Mouse (Mus musculus): Measurements from ENCODE around the gene Extl1.
A peak's percentile ranks its signal among the peaks of the same experiment; 100 is the strongest.

The Extl1 gene

DNA sequence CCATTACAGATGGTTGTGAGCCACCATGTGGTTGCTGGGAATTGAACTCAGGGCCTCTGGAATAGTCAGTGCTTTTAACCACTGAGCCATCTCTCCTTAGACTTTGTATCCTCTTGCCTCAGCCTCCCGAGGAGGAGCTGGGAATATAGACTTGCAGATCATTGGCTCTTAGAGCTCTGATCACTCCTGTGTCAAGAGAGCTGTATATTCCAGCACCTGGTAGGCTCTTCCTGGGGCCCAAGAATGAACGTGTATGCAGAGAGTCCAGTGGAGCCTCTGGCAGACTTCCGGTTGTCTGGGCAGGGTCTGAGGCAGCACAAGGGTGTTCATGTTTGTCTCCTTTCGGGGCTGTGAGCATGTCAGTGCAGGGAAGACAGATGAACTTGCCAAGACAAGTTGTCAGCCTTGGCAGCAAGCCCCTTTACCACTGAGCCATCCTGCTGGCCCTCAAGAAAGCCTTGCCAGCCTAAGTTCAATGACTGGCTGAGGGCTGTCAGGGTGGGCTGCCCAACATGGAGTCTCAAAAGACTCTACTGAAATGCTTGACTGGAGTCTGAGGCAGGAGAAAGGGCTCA is 69.5 kb downstream of the Extl1 start:
- peak overlapping the region; percentile 46; the same call in 1 of the 2 replicates for H3K4me3 ChIP-seq (replicated peaks; ENCODE audit: low read length)
- no peaks in the 10 kb centered on the region for H3K9me3 ChIP-seq (ENCODE audit: low read length)
- H3K27me3 ChIP-seq (ENCODE audit: insufficient read depth, low read length): no peaks in the 10 kb centered on the region
- H3K36me3 ChIP-seq (ENCODE audit: insufficient read depth, low read length): no peaks in the 10 kb centered on the region
- peaks cover 69% of the 10 kb centered on the region for H3K4me1 ChIP-seq (replicated peaks; ENCODE audit: low read depth, low read length)
- TF ChIP-seq CTCF (conservative IDR thresholded peaks at IDR 0.05; ENCODE audit: low read length) (no peak), NANOG (IDR thresholded peaks at IDR 0.05; ENCODE audit: borderline replicate concordance, low read length) (no peak), POU5F1 (IDR thresholded peaks at IDR 0.05; ENCODE audit: borderline replicate concordance, low read length) (no peak)

GRCm38 (mm10) chr4:134312901-134313300 is 70.7 kb downstream of the Extl1 start:
- H3K4me1 ChIP-seq (replicated peaks; ENCODE audit: low read depth, low read length): peaks cover 65% of the 10 kb centered on the region
- no peaks in the 10 kb centered on the region for H3K9me3 ChIP-seq (ENCODE audit: low read length)
- H3K36me3 ChIP-seq (ENCODE audit: insufficient read depth, low read length): no peaks in the 10 kb centered on the region
- no peaks in the 10 kb centered on the region for H3K27me3 ChIP-seq (ENCODE audit: insufficient read depth, low read length)
- no peak overlapping the region for H3K4me3 ChIP-seq (replicated peaks; ENCODE audit: low read length)
- TF ChIP-seq POU5F1 (IDR thresholded peaks at IDR 0.05; ENCODE audit: borderline replicate concordance, low read length): no peak
- no peak for TF ChIP-seq NANOG (IDR thresholded peaks at IDR 0.05; ENCODE audit: borderline replicate concordance, low read length)
- TF ChIP-seq CTCF (conservative IDR thresholded peaks at IDR 0.05; ENCODE audit: low read length): peak; percentile 85

GRCm38 (mm10) chr4:134312341-134312740 is 71.3 kb downstream of the Extl1 start:
- no peaks in the 10 kb centered on the region for H3K27me3 ChIP-seq (ENCODE audit: insufficient read depth, low read length)
- TF ChIP-seq CTCF (conservative IDR thresholded peaks at IDR 0.05; ENCODE audit: low read length): no peak
- no peak for TF ChIP-seq NANOG (IDR thresholded peaks at IDR 0.05; ENCODE audit: borderline replicate concordance, low read length)
- peaks cover 71% of the 10 kb centered on the region for H3K4me1 ChIP-seq (replicated peaks; ENCODE audit: low read depth, low read length)
- no peak overlapping the region for H3K4me3 ChIP-seq (replicated peaks; ENCODE audit: low read length)
- no peaks in the 10 kb centered on the region for H3K9me3 ChIP-seq (ENCODE audit: low read length)
- H3K36me3 ChIP-seq (ENCODE audit: insufficient read depth, low read length): no peaks in the 10 kb centered on the region

- Histone ChIP-seq H3K4me1 (replicated peaks; ENCODE audit: low read depth, low read length) (peaks cover 75% of the 10 kb centered on the region), H3K36me3 (ENCODE audit: insufficient read depth, low read length) (no peaks in the 10 kb centered on the region), H3K27me3 (ENCODE audit: insufficient read depth, low read length) (no peaks in the 10 kb centered on the region), H3K9me3 (ENCODE audit: low read length) (no peaks in the 10 kb centered on the region), H3K4me3 (replicated peaks; ENCODE audit: low read length) (no peak overlapping the region)
- TF ChIP-seq NANOG (IDR thresholded peaks at IDR 0.05; ENCODE audit: borderline replicate concordance, low read length): no peak
Observed at GRCm38 (mm10) chr4:134311784-134312183, 71.9 kb downstream of the Extl1 start.

- Histone ChIP-seq H3K4me3 (replicated peaks; ENCODE audit: low read length) (no peak overlapping the region), H3K9me3 (ENCODE audit: low read length) (no peaks in the 10 kb centered on the region), H3K4me1 (replicated peaks; ENCODE audit: low read depth, low read length) (peaks cover 65% of the 10 kb centered on the region), H3K36me3 (ENCODE audit: insufficient read depth, low read length) (no peaks in the 10 kb centered on the region), H3K27me3 (ENCODE audit: insufficient read depth, low read length) (no peaks in the 10 kb centered on the region)
- TF ChIP-seq CTCF (conservative IDR thresholded peaks at IDR 0.05; ENCODE audit: low read length) (no peak), NANOG (IDR thresholded peaks at IDR 0.05; ENCODE audit: borderline replicate concordance, low read length) (no peak), POU5F1 (IDR thresholded peaks at IDR 0.05; ENCODE audit: borderline replicate concordance, low read length) (no peak)
Observed at GRCm38 (mm10) chr4:134310656-134311055, 73.0 kb downstream of the Extl1 start.

DNA sequence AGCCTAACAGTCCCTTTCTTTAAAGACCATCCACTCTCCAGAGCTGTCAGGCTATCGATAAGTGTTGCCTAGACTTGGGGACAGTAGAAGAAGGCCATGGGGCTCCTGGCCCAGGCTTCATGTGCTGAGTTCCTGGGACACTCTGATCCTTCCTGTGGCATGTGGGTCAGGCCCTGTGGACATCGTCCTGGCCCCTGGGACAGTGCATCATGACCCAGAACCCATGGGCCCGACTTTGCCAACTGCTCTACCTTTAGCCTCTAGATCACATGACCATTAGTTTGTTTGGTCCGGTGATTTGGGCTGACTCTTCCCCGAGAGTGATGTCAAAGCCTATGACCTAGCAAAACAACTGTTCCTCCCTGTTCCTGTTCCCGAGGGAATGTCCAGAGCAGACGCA is 73.5 kb downstream of the Extl1 start:
- H3K4me1 ChIP-seq (replicated peaks; ENCODE audit: low read depth, low read length): peaks cover 60% of the 10 kb centered on the region
- no peaks in the 10 kb centered on the region for H3K36me3 ChIP-seq (ENCODE audit: insufficient read depth, low read length)
- H3K27me3 ChIP-seq (ENCODE audit: insufficient read depth, low read length): no peaks in the 10 kb centered on the region
- H3K4me3 ChIP-seq (replicated peaks; ENCODE audit: low read length): no peak overlapping the region
- H3K9me3 ChIP-seq (ENCODE audit: low read length): no peaks in the 10 kb centered on the region
- TF ChIP-seq POU5F1 (IDR thresholded peaks at IDR 0.05; ENCODE audit: borderline replicate concordance, low read length): no peak
- TF ChIP-seq NANOG (IDR thresholded peaks at IDR 0.05; ENCODE audit: borderline replicate concordance, low read length): no peak
- TF ChIP-seq CTCF (conservative IDR thresholded peaks at IDR 0.05; ENCODE audit: low read length): no peak

DNA sequence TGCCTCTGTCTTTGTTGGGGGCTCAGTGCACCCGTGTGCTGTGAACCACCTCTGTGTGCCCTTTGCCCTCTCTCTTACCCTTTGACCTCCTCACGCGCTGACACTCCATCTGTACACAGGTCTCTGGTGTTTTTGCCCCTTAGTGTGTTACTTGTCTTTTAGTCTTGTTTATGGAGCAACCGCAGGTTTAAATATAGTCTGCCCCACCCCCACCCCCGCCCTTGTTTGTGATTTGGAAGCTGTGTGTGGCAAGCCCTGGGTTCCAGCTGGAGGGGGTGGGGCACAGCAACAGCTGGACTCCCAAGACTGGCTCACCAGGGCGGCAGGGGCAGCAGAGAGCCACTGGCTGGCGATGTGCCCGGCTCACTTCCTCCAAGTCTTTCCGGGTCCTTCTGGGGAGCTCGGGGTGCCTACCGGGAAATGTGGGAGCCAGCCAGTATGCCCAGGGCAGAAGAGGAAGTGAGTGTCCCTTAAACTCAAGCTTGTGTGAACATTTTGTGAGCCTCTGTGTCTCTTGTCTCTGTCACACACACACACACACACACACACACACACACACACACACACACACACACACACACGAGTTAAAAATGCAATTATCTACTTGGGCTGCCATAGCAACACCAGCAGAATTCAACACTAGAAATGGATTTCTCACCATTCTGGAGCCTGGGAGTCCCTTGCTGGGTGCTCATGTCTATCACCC is 76.1 kb downstream of the Extl1 start:
- no peaks in the 10 kb centered on the region for H3K27me3 ChIP-seq (ENCODE audit: insufficient read depth, low read length)
- H3K9me3 ChIP-seq (ENCODE audit: low read length): no peaks in the 10 kb centered on the region
- peaks cover 43% of the 10 kb centered on the region for H3K4me1 ChIP-seq (replicated peaks; ENCODE audit: low read depth, low read length)
- no peaks in the 10 kb centered on the region for H3K36me3 ChIP-seq (ENCODE audit: insufficient read depth, low read length)
- no peak overlapping the region for H3K4me3 ChIP-seq (replicated peaks; ENCODE audit: low read length)
- TF ChIP-seq POU5F1 (IDR thresholded peaks at IDR 0.05; ENCODE audit: borderline replicate concordance, low read length): no peak
- TF ChIP-seq CTCF (conservative IDR thresholded peaks at IDR 0.05; ENCODE audit: low read length): no peak
- TF ChIP-seq NANOG (IDR thresholded peaks at IDR 0.05; ENCODE audit: borderline replicate concordance, low read length): no peak

DNA sequence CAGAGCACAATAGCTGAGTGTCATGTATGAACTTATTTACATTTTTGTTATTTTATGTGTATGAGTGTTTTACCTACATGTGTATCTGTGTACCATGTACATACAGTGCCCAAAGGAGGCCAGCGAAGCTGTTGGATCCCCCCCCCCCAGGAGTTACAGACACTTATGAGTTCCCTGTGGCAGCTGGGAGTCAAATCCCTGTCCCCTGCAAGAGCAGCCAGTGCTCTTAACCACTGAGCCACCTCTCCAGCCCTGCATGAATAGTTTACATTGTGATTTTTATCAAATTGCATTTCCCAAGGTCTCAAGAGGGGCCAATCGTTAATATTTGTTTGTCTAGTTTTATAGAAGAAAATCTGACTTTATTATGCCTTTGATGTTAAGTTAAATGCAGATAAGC is 76.7 kb downstream of the Extl1 start:
- Histone ChIP-seq H3K27me3 (ENCODE audit: insufficient read depth, low read length) (no peaks in the 10 kb centered on the region), H3K9me3 (ENCODE audit: low read length) (no peaks in the 10 kb centered on the region), H3K36me3 (ENCODE audit: insufficient read depth, low read length) (no peaks in the 10 kb centered on the region), H3K4me3 (replicated peaks; ENCODE audit: low read length) (no peak overlapping the region), H3K4me1 (replicated peaks; ENCODE audit: low read depth, low read length) (peaks cover 43% of the 10 kb centered on the region)
- no peak for TF ChIP-seq CTCF (conservative IDR thresholded peaks at IDR 0.05; ENCODE audit: low read length)
- no peak for TF ChIP-seq NANOG (IDR thresholded peaks at IDR 0.05; ENCODE audit: borderline replicate concordance, low read length)
- TF ChIP-seq POU5F1 (IDR thresholded peaks at IDR 0.05; ENCODE audit: borderline replicate concordance, low read length): no peak
